Mouse (Mus musculus) mouse trophoblast stem cell (cell line): Measurements from ENCODE around the gene Ccdc137.

Source experiments
- in situ Hi-C, 2 experiments: fragments of 300-500 bp; cut with MseI, MboI; formaldehyde crosslinking; loops; 2 replicates in 1 of 2; 3 replicates in 1 of 2; pipeline ENCODE4 v1.15.1; 2025

Ccdc137 gene

DNA sequence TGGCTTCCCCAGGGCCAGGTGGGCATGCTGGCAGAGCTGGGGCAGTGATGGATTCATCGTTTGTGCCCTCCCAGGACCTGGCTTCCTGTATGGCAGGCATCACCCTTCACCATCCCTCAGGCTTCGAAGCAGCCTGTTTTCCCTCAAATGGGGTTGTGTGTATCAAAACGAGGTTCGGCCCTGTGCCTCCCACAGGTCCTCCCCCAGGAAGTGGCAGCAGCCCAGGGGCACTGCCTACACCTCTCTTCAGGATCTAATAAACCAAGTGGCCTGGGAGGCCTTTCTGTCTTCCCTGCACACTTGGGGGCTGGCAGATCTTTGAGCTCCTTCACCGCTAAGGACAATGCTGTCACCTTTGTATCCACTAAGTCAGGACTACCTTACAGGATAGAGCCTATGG lies 41.0 kb downstream of the Ccdc137 start:
- in situ Hi-C loops: no loop called here

GRCm38 (mm10) chr11:120499894-120500293 lies 42.0 kb downstream of the Ccdc137 start:
- in situ Hi-C loops: no loop called here

DNA sequence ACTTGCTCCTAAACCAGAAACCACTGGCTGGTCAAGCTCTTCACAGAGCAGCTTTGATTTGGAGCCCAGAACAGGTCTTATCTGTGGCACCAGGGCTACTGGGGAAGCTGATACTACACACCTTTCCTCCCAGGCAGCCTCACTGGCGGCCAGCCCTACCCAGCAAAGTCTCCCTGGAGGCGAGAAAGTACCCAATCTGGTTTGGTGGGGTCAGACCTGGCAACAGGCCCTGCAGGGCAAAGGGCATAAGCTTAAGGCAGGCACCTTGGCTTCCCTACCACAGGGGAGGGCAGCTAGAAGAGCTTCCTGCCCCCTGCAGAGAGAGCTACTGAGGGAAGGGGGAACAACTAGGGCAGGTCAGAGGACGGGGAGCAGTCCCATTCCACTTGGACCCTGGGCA lies 42.4 kb downstream of the Ccdc137 start:
- in situ Hi-C loops: no loop called here

DNA sequence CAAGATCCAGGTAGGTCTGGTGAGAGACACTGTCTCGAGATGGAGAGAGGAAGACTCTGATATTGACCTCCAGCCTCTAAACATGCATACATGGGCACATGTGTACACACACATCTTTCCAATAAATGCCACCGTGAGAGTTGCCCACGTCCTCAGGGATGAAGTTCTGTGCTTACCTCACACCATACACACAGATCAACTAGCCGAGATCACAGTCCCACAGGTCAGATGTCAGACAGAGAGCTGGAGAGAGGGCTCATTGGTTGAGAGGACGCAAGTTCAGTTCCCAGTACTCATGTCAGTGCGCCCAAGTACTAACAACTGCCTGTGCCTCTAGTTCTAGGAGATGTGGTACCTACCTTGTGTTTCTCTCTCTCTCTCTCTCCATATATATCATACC lies 43.1 kb downstream of the Ccdc137 start:
- in situ Hi-C loops: no loop called here

DNA sequence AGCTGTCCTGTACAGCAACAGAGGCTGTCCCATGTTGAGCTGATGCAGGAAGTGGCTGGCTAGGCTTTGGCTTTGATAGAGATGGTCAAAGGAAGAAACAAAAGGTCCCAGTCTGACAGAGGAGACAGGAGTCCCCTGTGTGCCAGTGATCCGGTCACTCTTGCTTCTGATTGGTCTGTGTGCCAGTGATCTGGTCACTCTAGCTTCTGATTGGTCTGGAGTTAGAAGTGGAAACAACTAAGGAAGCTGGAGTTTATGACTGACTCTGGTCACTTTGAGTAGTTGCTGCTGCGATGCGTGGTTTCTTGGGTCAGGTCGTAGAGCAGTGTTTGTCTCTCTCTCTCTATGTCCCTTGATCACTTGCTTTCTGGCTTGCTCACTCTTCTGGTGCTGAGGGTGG lies 43.8 kb downstream of the Ccdc137 start:
- in situ Hi-C loops: no loop called here

DNA sequence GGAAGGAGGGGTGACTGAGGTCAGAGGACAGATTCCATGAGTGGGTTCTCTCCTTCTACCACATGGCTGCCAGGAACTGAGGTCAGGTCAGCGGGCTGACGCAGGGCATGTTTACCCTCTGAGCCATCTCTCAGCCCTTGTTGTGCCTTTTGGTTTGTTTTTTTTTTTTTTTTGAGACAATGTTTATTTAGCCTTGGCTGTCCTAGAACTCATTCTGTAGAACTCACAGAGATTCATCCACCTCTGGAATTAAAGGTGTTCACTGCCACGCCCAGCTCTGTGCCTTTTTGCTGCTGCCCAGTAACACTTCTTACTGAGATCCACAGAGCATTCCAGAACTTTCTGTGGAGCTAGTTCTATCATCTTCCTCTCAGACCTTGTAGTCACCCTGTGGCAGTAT lies 47.7 kb downstream of the Ccdc137 start:
- in situ Hi-C loops: no loop called here

GRCm38 (mm10) chr11:120506899-120507298 lies 49.0 kb downstream of the Ccdc137 start:
- in situ Hi-C loops: no loop called here

- in situ Hi-C loops: no loop called here
These were observed 49.8 kb downstream of the Ccdc137 start for GRCm38 (mm10) chr11:120507611-120508289.

- in situ Hi-C loops: no loop called here
These were observed 50.5 kb downstream of the Ccdc137 start for GRCm38 (mm10) chr11:120508290-120508870.

GRCm38 (mm10) chr11:120509940-120510339 lies 52.0 kb downstream of the Ccdc137 start:
- in situ Hi-C loops: no loop called here

GRCm38 (mm10) chr11:120510375-120511030 lies 52.6 kb downstream of the Ccdc137 start:
- in situ Hi-C loops: no loop called here

DNA sequence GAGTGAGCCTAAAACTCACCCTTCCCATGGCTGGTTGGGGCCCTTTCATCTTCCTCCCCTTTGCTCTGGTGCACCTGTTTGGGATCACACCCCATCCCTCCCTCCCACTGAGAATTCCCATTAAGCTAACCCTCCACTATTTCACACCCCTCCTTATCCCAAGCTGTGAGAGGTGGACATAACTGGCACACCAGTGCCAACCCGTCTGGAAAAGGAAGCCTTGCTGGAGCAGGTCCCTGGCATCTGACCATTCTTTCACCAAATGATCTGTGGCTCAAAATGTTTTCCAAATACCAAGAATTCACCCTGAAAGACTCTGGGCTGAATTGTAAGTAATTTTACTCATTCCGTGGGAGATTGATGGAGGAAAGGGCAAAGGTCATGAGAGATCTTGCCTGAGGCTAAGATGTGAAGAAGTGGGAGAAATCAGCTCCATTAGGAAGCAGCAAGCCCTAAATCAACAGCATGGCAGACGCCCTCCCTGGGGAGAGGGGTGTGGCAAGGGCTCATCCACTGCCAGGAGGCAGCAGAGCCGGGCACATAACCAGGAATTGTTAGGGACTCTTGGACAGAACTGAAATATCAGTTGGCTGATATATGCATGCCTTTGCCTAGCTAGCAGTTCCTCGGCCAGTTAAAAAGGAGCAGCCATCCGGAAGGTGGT lies 55.0 kb downstream of the Ccdc137 start:
- in situ Hi-C loops: no loop called here
